Mouse (Mus musculus) liver, embryonic 12.5 days (tissue): ENCODE data around the gene Adgrb3. TPM values are rescaled to one million over a fixed set of nuclear protein-coding genes. Genes with fewer than 3 reads are reported as not detected.
"Not testable (repeated sequence)": the region's sequence is repeated elsewhere in the genome, so short reads cannot be mapped to it uniquely, and the experiment has no call there.

Experiments
- ATAC-seq: fragments of 200-750 bp; cut with Nextera tagmentation; 2 replicates; pipeline ENCODE4 v1.8.0; 2017; ENCODE audit warnings: moderate number of reproducible peaks, mild to moderate bottlenecking, moderate library complexity
- H3K27ac ChIP-seq: fragments of 300-500 bp; sonication (generic); 2 replicates; pipeline ENCODE4 v1.5.1; 2016; ENCODE audit warnings: mild to moderate bottlenecking
- H3K27me3 ChIP-seq: fragments of 300-500 bp; sonication (generic); replicated peaks from 2 replicates; pipeline ENCODE4 v1.6.1; 2016; ENCODE audit warnings: mild to moderate bottlenecking, moderate library complexity
- H3K36me3 ChIP-seq: fragments of 300-500 bp; sonication (generic); 2 replicates; pipeline ENCODE4 v1.6.1; 2016; ENCODE audit warnings: mild to moderate bottlenecking, moderate library complexity
- H3K4me1 ChIP-seq: fragments of 300-500 bp; sonication (generic); 2 replicates; pipeline ENCODE4 v1.6.1; 2016
- H3K4me2 ChIP-seq: fragments of 300-500 bp; sonication (generic); 2 replicates; pipeline ENCODE4 v1.6.1; 2016; ENCODE audit warnings: mild to moderate bottlenecking, moderate library complexity
- H3K4me3 ChIP-seq: fragments of 300-500 bp; sonication (generic); 2 replicates; pipeline ENCODE4 v1.5.1; 2016; ENCODE audit warnings: mild to moderate bottlenecking, moderate library complexity
- H3K9ac ChIP-seq: fragments of 300-500 bp; sonication (generic); 2 replicates; pipeline ENCODE4 v1.6.1; 2016; ENCODE audit warnings: mild to moderate bottlenecking, moderate library complexity
- H3K9me3 ChIP-seq: fragments of 300-500 bp; sonication (generic); replicated peaks from 2 replicates; pipeline ENCODE4 v1.6.1; 2016; ENCODE audit warnings: mild to moderate bottlenecking, moderate library complexity
- WGBS: fragments of 180-500 bp; shearing (Covaris S2); methylation state at CpG from one replicate; pipeline ENCODE4 v1.1.7; 2016; ENCODE audit not compliant: insufficient replicate concordance; 5-methylcytosine and 5-hydroxymethylcytosine counted together
- polyA plus RNA-seq: library from polyadenylated mRNA; unstranded; fragments of >200 nt; fragmentation: Nextera tagmentation; extraction: Ambion mirVana; gene quantifications from 2 replicates; pipeline ENCODE4 v1.2.1, GENCODE M21; 2016

The Adgrb3 gene
- polyA plus RNA-seq, 1 experiment from 2014 or later = 0.07 TPM

DNA sequence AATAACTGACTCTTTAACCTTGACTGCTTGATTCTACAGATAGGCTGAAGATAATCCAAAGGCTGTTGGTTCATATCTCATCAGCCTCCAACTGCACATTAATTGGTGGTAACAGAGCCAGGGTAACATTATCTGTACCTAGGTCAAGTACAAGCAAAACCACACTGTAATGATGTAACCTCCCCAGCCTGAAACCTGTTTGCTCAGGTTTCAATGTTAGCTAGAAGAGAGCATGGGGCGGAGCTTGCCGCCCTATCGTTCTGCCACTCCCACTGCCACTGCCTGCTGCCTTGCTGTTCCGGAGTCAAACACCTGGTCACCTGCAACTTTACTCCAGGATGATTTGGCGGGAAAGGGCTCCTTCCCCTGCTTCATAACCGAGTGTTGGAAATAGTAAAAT is 765.5 kb downstream of the Adgrb3 start:
- 20% methylated on average over 6 of the region's 6 CpGs for WGBS
- no peak overlapping the region for H3K4me2 ChIP-seq
- H3K9me3 ChIP-seq = no peaks in the 10 kb centered on the region; the same call in 1 of the 2 replicates
- no peak overlapping the region for H3K9ac ChIP-seq
- no peaks in the 10 kb centered on the region for H3K27me3 ChIP-seq
- no peak for ATAC-seq
- no peak overlapping the region for H3K4me3 ChIP-seq
- H3K36me3 ChIP-seq = no peaks in the 10 kb centered on the region
- no peak overlapping the region for H3K27ac ChIP-seq
- H3K4me1 ChIP-seq = no peaks in the 10 kb centered on the region

DNA sequence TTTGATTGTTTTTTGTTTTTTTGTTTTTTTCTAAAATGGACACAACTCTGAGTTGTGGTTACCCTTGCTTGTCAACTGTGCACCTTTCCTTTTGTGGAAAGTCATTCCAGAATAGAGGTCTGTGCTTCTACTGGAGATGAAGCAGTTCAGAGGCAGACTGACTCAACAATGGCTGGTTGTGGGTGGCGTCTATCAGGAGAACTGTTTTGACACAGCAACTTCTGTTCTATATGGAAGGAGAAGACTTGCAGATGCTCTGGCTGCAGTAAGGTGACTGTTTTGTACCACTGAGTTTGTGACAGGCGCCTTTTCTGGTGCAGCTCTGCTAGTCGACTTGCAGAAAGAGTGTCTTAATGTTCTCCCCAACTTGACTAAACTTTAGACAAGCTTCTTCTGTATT is 768.6 kb downstream of the Adgrb3 start:
- no peak for ATAC-seq
- no peak overlapping the region for H3K4me3 ChIP-seq
- 73% methylated on average over 3 of the region's 3 CpGs for WGBS

DNA sequence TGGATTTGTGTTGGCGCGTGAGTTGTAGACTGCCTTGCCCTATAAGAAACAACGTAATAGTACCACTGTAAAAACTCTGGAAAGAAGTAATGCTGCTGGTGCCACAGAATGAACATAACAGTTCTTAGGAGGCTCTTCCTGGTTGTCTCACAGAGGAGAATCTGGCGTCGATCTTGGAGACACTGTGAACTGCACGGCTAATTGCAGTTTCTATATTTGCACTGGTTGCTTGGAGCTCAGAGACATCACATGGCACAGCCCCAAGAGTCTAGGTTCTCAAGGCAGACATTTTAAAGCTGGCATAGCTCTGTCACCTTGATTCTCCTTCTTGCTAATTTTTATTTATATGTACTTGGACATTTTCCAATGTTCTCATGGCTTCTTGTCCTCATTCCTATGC is 769.3 kb downstream of the Adgrb3 start:
- no peak for ATAC-seq
- 78% methylated on average over 6 of the region's 6 CpGs for WGBS
- Histone ChIP-seq H3K27me3 (no peaks in the 10 kb centered on the region), H3K4me3 (no peak overlapping the region), H3K4me2 (no peak overlapping the region), H3K27ac (no peak overlapping the region), H3K36me3 (no peaks in the 10 kb centered on the region), H3K9ac (no peak overlapping the region), H3K4me1 (no peaks in the 10 kb centered on the region), H3K9me3 (no peaks in the 10 kb centered on the region)

More for the DNA sequence above, 768.6 kb downstream of the Adgrb3 start:
- no peak overlapping the region for H3K9ac ChIP-seq
- no peaks in the 10 kb centered on the region for H3K27me3 ChIP-seq
- H3K27ac ChIP-seq = no peak overlapping the region
- no peaks in the 10 kb centered on the region for H3K36me3 ChIP-seq
- no peaks in the 10 kb centered on the region for H3K9me3 ChIP-seq
- H3K4me1 ChIP-seq = no peaks in the 10 kb centered on the region
- no peak overlapping the region for H3K4me2 ChIP-seq

DNA sequence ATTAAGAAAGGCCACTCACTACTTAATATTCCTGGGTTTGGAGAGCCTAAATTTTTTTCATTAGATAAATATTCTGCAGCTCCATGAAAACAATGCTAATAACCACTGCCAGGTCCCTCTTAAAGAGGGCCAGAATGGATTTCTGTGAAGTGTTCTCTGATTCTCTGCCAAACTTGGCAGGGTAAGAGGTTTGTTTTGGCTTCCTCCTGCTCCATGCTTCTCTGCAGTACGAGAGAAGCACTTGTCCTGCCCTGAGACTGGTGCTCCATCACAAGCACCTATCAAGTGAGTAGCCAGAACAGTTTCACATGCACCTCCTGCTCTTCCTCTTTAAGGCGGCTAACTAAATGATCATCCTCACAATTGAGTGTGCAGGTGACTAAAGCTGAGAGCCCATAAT is 771.9 kb downstream of the Adgrb3 start:
- WGBS = 47% methylated on average over 2 of the region's 2 CpGs
- ATAC-seq = no peak

DNA sequence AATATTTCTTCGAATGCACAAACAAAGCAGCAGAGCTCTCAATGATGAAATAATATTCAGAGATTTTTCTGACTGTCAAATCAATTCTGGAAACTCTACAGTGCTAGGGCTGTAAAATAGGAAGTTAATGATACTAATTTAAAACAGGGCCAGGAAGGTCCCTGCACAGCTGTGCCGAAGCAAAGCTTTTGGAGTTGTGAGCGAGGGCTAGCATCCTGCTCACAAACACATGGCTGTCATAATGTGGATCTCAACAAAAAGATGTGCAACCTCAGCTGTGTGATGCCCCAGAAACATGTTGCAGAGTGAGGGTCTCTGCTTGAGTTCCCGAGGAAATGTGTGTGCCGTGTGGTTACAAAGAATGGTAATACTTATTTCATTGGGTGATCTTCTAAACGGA is 772.3 kb downstream of the Adgrb3 start:
- no peak overlapping the region for H3K9ac ChIP-seq
- ATAC-seq = no peak
- H3K4me3 ChIP-seq = no peak overlapping the region
- 64% methylated on average over 6 of the region's 6 CpGs for WGBS
- H3K36me3 ChIP-seq = no peaks in the 10 kb centered on the region
- no peak overlapping the region for H3K27ac ChIP-seq
- H3K27me3 ChIP-seq = no peaks in the 10 kb centered on the region
- H3K4me2 ChIP-seq = no peak overlapping the region
- no peaks in the 10 kb centered on the region for H3K9me3 ChIP-seq
- H3K4me1 ChIP-seq = no peaks in the 10 kb centered on the region

More for the DNA sequence above, 771.9 kb downstream of the Adgrb3 start:
- Histone ChIP-seq H3K9ac (no peak overlapping the region), H3K36me3 (no peaks in the 10 kb centered on the region), H3K9me3 (no peaks in the 10 kb centered on the region), H3K4me2 (no peak overlapping the region), H3K4me1 (no peaks in the 10 kb centered on the region), H3K27me3 (no peaks in the 10 kb centered on the region), H3K27ac (no peak overlapping the region), H3K4me3 (no peak overlapping the region)

DNA sequence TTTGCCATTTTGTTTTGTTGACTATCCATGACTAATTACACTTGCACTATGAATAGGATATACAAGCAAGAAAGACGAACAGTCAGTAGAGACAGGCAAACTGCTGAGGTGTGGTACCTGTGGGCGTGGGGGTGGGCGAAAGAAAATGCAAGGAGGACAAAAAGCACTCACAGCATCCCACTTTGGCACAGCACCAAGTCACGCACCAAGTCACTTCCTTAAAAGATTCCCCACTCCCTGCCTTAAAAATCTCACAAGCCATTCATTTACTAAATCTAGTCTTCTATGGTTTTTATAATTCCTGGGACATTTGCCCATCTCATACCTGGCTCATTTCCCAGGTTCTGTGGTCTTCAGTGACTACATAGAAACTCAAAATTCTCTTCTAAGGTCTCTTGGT is 787.4 kb downstream of the Adgrb3 start:
- no peaks in the 10 kb centered on the region for H3K36me3 ChIP-seq
- H3K27ac ChIP-seq = no peak overlapping the region
- H3K4me2 ChIP-seq = no peak overlapping the region
- H3K4me3 ChIP-seq = no peak overlapping the region
- no peak for ATAC-seq
- H3K27me3 ChIP-seq = no peaks in the 10 kb centered on the region
- no peak overlapping the region for H3K9ac ChIP-seq
- no peaks in the 10 kb centered on the region for H3K4me1 ChIP-seq
- 52% methylated on average over 4 of the region's 4 CpGs for WGBS
- H3K9me3 ChIP-seq = no peaks in the 10 kb centered on the region

DNA sequence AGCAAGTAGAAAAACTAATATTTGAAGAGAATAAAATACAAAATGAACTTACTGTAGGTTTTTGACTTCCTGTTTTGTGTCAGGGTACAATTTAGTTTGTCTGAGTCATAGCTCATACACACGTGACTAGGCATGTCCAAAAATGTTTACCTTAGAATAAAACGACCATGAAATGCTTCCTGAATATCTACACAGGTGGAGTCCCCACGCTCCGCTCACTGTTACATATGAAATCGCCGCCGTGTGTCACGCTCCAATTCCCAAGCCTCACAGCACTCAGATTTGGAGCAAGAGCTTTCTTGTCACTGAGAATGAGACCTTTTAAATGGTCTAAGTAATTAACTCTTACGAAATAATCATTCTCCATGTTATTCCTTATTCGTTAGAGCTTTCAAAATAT is 795.3 kb downstream of the Adgrb3 start:
- Histone ChIP-seq H3K4me3 (no peak overlapping the region), H3K4me1 (no peaks in the 10 kb centered on the region), H3K27ac (no peak overlapping the region), H3K4me2 (no peak overlapping the region), H3K36me3 (no peaks in the 10 kb centered on the region), H3K9me3 (no peaks in the 10 kb centered on the region), H3K27me3 (no peaks in the 10 kb centered on the region), H3K9ac (no peak overlapping the region)
- WGBS = 70% methylated on average over 10 of the region's 10 CpGs
- no peak for ATAC-seq

DNA sequence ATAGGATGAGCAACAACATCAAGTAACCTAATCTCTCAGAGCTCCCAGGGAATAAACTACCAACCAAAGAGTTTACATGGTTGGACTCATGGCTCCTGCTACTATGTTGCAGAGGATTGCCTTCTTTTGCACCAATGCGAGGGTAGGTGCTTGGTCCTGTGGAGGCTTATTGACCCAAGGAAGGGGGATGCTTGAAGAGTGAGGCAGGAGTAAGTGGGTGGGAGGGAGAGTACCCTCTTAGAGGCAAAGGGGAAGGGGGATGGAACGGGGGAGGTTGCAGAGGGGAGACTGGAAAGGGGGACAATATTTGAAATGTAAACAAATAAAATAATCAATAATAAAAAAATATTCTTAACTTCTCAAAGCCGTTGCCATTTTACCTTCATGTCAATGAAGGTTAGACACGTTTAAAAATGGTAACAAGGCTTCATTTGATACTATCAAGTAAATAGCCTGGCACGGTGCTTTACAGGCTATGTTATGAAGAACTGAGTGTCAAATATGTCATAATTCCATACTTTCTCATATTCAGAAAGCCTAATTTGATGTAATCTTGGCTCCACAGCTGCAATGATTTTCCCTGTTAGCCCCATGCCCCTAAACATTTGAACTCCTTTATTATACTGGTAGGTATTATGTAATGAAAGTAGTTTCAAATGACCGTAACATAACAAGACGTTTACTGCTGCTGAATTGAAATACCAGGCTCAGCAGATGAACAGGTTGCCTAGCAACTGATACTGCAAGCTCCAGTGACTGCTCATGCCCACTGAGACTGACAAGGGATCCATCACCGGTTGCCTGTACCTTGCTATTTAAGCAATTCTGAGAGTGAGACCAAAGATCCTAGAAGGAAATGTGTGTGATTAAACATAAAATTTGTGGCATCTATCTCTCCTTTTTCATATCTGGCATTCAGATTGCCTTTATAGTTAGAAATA is 796.1 kb downstream of the Adgrb3 start:
- WGBS = 62% methylated on average over 8 of the region's 8 CpGs
- H3K36me3 ChIP-seq = no peaks in the 10 kb centered on the region

DNA sequence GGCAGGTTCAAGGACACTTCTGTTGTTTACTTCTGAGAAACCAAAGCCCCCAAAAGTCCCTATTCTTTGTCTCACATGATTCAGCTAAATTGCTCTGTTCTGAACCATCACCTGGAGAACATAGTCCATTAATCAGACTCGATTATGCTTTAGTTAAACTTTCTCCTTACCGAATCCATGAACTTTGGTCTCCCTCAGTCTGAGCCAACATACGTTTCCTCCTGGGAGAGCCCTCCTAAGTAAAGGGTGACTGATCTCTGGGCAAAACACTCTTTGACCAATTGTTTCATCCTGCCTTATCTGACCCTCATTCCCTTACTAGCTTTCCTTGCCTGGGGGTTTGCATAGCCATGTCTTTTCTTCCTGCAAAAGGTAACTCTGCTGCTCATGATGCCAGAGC is 806.4 kb downstream of the Adgrb3 start:
- Histone ChIP-seq H3K27ac (no peak overlapping the region), H3K4me2 (no peak overlapping the region), H3K9me3 (no peaks in the 10 kb centered on the region), H3K36me3 (no peaks in the 10 kb centered on the region), H3K27me3 (no peaks in the 10 kb centered on the region), H3K9ac (no peak overlapping the region), H3K4me1 (no peaks in the 10 kb centered on the region), H3K4me3 (no peak overlapping the region)
- no peak for ATAC-seq
- WGBS = 66% methylated on average over 3 of the region's 3 CpGs

More for the DNA sequence above, 796.1 kb downstream of the Adgrb3 start:
- no peak overlapping the region for H3K4me2 ChIP-seq
- H3K27me3 ChIP-seq = no peaks in the 10 kb centered on the region
- no peak overlapping the region for H3K4me3 ChIP-seq
- no peaks in the 10 kb centered on the region for H3K9me3 ChIP-seq
- no peak for ATAC-seq
- no peak overlapping the region for H3K27ac ChIP-seq
- H3K4me1 ChIP-seq = no peaks in the 10 kb centered on the region
- H3K9ac ChIP-seq = no peak overlapping the region

DNA sequence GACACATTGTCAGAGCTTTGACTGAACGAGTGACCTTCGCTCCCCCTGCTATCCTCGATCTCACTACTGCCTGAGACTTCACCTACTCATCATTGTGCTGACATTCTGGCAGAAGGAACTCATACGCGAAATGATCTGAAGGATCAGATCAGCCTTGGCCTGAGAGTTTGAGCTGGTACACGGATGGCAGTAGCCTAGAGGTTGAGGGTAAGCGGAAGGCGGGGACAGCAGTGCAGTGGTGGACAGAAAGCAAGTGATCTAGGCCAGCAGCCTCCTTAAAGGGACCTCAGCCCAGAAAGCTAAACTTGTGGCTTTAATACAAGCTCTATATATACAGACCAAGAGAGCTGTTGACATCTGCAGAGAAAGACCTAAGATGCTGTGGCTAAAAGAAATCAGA is 811.7 kb downstream of the Adgrb3 start:
- H3K9me3 ChIP-seq = not testable (repeated sequence)
- WGBS = 78% methylated on average over 5 of the region's 8 CpGs

More for the DNA sequence above, 811.7 kb downstream of the Adgrb3 start:
- H3K9ac ChIP-seq, H3K27me3 ChIP-seq, H3K36me3 ChIP-seq, H3K4me2 ChIP-seq, H3K4me3 ChIP-seq, ATAC-seq, H3K4me1 ChIP-seq, H3K27ac ChIP-seq: not testable (repeated sequence)
